Mouse (Mus musculus) hindbrain, embryonic 11.5 days (tissue): Measurements from ENCODE around the gene Rab11fip3. TPM values are rescaled to one million over a fixed set of nuclear protein-coding genes. Genes with fewer than 3 reads are reported as not detected.
"Not testable (repeated sequence)": the region's sequence is repeated elsewhere in the genome, so short reads cannot be mapped to it uniquely, and the experiment has no call there.

Experiments used
- ATAC-seq: fragments of 200-750 bp; cut with Nextera tagmentation; 2 replicates; pipeline ENCODE4 v1.8.0; 2017; ENCODE audit warnings: mild to moderate bottlenecking, moderate TSS enrichment, moderate library complexity; ENCODE audit not compliant: low FRiP score
- DNase-seq: peaks from one replicate; pipeline ENCODE4 v3.0.0-alpha.2; 2015; ENCODE audit warnings: low spot score
- H3K27ac ChIP-seq: fragments of 300-500 bp; sonication (generic); 2 replicates; pipeline ENCODE4 v1.5.1; 2014; ENCODE audit warnings: mild to moderate bottlenecking, low read depth, low read length
- H3K27me3 ChIP-seq: fragments of 300-500 bp; sonication (generic); 2 replicates; pipeline ENCODE4 v1.6.1; 2014; ENCODE audit warnings: mild to moderate bottlenecking, low read length, moderate library complexity, mixed read lengths; ENCODE audit not compliant: control insufficient read depth, insufficient read depth
- H3K36me3 ChIP-seq: fragments of 300-500 bp; sonication (generic); 2 replicates; pipeline ENCODE4 v1.6.1; 2014; ENCODE audit warnings: mild to moderate bottlenecking, low read length, moderate library complexity, mixed read lengths; ENCODE audit not compliant: control insufficient read depth, insufficient read depth
- H3K4me1 ChIP-seq: fragments of 300-500 bp; sonication (generic); replicated peaks from 2 replicates; pipeline ENCODE4 v1.6.1; 2014; ENCODE audit warnings: low read length, mixed read lengths; ENCODE audit not compliant: control insufficient read depth, insufficient read depth
- H3K4me2 ChIP-seq: fragments of 300-500 bp; sonication (generic); replicated peaks from 2 replicates; pipeline ENCODE4 v1.6.1; 2014; ENCODE audit warnings: mild to moderate bottlenecking, low read depth, low read length
- H3K4me3 ChIP-seq: fragments of 300-500 bp; sonication (generic); 2 replicates; pipeline ENCODE4 v1.5.1; 2014; ENCODE audit warnings: low read depth, low read length
- H3K9ac ChIP-seq: fragments of 300-500 bp; sonication (generic); 2 replicates; pipeline ENCODE4 v1.6.1; 2014; ENCODE audit warnings: low read depth, low read length
- H3K9me3 ChIP-seq: fragments of 300-500 bp; sonication (generic); 2 replicates; pipeline ENCODE4 v1.6.1; 2016; ENCODE audit warnings: low read length; ENCODE audit not compliant: control insufficient read depth
- WGBS: fragments of 180-500 bp; shearing (Covaris S2); extraction: QIAGEN DNeasy Blood & Tissue Kit; methylation state at CpG from one replicate; pipeline ENCODE4 v1.1.7; 2014; 5-methylcytosine and 5-hydroxymethylcytosine counted together
- polyA plus RNA-seq: library from polyadenylated mRNA; unstranded; fragments of >200 nt; fragmentation: Nextera tagmentation; extraction: Ambion mirVana; gene quantifications from 2 replicates; pipeline ENCODE4 v1.2.1, GENCODE M21; 2014

Rab11fip3 gene
- polyA plus RNA-seq, 1 experiment from 2014 or later: 20.4 TPM

DNA sequence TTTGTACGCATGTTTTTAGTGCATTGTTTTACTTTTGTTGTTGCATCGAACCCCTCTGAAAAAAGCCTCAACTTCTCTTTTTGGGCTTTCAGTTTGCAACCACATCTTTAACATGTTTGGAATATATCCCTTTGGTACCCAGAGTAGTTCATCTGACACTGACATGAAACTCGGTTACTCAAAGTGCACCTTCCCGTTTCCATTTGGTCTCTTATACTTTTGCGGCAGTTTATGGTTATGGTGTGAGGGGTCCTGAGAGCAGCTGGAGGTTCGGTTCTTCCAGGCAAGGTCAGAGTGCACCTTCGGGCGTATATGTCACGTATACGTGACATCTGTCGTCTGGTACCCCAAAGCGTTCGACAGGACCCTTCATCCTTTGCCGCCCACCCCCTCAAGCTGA is 43.4 kb upstream of the Rab11fip3 start:
- no peak for ATAC-seq
- DNase-seq: no peak
- Histone ChIP-seq H3K4me2 (peak overlapping the region; percentile 98), H3K4me3 (peak overlapping the region; percentile 79), H3K9ac (peak overlapping the region; percentile 75), H3K27me3 (peaks cover 42% of the 10 kb centered on the region), H3K9me3 (no peaks in the 10 kb centered on the region), H3K4me1 (peaks cover 5% of the 10 kb centered on the region), H3K27ac (no peak overlapping the region), H3K36me3 (no peaks in the 10 kb centered on the region)
- WGBS: 15% methylated on average over 14 of the region's 14 CpGs

DNA sequence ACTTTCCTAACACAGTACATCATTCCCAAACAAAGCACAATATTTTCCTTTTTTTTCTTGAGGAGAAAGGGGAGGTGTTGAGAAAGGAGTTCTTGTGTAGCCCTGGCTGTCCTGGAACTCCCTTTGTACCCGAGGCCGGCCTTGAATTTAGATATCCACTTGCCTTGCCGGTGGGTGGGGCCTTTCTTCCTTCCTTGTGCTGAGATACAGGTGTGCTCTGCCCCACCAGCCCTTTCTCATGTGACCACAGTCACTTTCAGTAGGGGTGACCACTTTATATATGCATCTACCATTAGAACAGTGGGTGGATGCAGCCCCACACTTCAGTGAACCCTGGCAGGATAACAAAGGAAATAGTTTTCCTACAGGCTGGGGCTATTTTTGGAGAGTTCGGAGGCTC is 42.4 kb upstream of the Rab11fip3 start:
- H3K4me1 ChIP-seq: peaks cover 5% of the 10 kb centered on the region
- 22% methylated on average over 4 of the region's 4 CpGs for WGBS

DNA sequence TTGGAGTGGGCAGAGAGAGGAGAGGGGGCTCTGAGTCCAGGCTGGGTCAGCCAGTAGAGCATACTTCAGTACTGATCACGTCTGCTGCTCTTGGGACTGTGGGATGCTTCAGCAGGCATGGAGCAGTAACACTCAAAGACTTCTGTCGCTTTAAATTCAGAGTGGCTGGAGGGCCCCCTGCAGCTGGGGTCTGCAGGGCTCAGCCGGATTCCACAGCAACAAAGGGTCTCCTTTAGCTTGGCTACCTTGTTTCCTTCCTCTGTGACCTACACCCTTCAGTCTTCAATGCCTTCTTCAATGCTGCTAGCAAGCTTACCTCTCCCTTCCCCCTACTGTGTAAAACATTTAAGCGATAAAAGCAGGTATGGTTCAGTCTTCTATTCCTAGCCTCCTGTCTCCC is 41.7 kb upstream of the Rab11fip3 start:
- H3K4me3 ChIP-seq: no peak overlapping the region
- 3% methylated on average over 4 of the region's 4 CpGs for WGBS
- no peaks in the 10 kb centered on the region for H3K36me3 ChIP-seq
- H3K9me3 ChIP-seq: no peaks in the 10 kb centered on the region
- no peak for DNase-seq
- H3K27me3 ChIP-seq: peaks cover 40% of the 10 kb centered on the region
- peaks cover 5% of the 10 kb centered on the region for H3K4me1 ChIP-seq
- no peak overlapping the region for H3K4me2 ChIP-seq
- no peak overlapping the region for H3K27ac ChIP-seq
- H3K9ac ChIP-seq: 0 out of 2 replicates have a peak overlapping the region, but pooled peaks have one; percentile 15
- ATAC-seq: no peak

More for the DNA sequence above, 42.4 kb upstream of the Rab11fip3 start:
- no peak overlapping the region for H3K4me2 ChIP-seq
- H3K27me3 ChIP-seq: peaks cover 40% of the 10 kb centered on the region
- no peaks in the 10 kb centered on the region for H3K36me3 ChIP-seq
- no peaks in the 10 kb centered on the region for H3K9me3 ChIP-seq
- H3K9ac ChIP-seq: no peak overlapping the region
- H3K4me3 ChIP-seq: no peak overlapping the region
- ATAC-seq (no peak), DNase-seq (no peak)
- no peak overlapping the region for H3K27ac ChIP-seq

DNA sequence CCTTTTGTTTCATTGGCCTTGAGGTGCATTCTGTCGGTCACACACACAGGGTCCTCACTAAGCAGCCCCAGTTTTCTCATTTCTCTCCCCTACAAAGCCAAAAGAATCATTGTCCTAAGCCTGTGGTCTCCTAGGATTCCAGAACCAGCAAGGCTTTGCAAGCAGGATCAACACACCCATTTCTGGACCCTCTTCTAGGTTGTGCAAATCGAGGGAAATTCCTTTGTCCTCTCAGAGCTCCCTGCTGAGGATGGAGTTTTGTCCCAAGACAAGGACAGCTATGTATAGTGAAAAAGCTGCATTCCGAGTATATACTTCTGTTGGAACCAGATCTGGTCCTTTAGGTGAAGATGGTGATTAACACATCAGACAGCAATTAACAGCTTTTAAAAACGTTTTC is 40.8 kb upstream of the Rab11fip3 start:
- no peak overlapping the region for H3K4me2 ChIP-seq
- H3K4me1 ChIP-seq: peaks cover 5% of the 10 kb centered on the region
- H3K27ac ChIP-seq: no peak overlapping the region
- peaks cover 36% of the 10 kb centered on the region for H3K27me3 ChIP-seq
- 21% methylated on average over 4 of the region's 4 CpGs for WGBS
- no peak overlapping the region for H3K9ac ChIP-seq
- ATAC-seq (no peak), DNase-seq (no peak)
- no peaks in the 10 kb centered on the region for H3K9me3 ChIP-seq
- no peak overlapping the region for H3K4me3 ChIP-seq
- no peaks in the 10 kb centered on the region for H3K36me3 ChIP-seq

DNA sequence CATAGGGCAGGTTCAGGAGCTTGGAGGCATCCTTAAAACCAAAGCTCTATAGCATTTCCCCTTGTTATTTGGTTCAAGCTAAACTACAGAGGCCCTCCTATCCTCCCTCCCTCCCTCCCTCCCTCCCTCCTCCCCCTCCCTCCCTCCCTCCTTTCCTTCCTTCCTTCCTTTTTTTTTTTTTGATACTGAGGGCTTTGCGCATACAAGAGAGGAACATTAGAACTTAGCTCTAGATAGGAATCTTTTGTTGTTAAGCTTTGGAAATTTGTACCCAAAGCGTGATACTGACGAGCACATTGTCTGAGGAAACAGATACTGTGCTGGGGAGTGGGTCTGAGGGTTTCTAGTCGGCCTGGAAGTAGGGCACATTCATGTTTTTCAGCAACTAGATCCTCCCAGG is 36.3 kb upstream of the Rab11fip3 start:
- H3K9me3 ChIP-seq: no peaks in the 10 kb centered on the region
- H3K4me3 ChIP-seq: no peak overlapping the region
- H3K4me1 ChIP-seq: no peaks in the 10 kb centered on the region
- ATAC-seq (no peak), DNase-seq (no peak)
- no peak overlapping the region for H3K4me2 ChIP-seq
- no peak overlapping the region for H3K9ac ChIP-seq
- 73% methylated on average over 3 of the region's 4 CpGs for WGBS
- no peaks in the 10 kb centered on the region for H3K36me3 ChIP-seq
- H3K27me3 ChIP-seq: peaks cover 1% of the 10 kb centered on the region
- H3K27ac ChIP-seq: no peak overlapping the region

DNA sequence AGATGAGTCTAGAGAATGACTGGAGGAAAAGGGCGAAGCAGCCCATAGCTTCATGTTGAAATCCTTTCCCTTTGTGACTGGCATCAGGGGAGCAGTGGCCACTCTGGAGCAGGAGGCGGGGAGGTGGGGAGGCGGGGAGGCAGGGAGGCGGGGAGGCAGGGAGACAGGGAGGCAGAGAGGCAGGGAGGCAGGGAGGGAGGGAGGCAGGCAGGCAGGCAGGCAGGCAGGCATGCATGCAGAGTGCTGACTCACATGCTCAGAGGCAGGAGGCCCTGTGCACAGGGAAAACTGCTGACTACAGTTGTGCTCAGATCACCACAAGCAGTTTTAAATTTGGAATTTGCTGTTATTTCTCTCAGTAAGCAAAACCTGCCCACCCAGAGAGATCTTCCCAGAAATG is 32.1 kb upstream of the Rab11fip3 start:
- no peak overlapping the region for H3K4me2 ChIP-seq
- no peaks in the 10 kb centered on the region for H3K4me1 ChIP-seq
- DNase-seq (no peak), ATAC-seq (no peak)
- 33% methylated on average over 2 of the region's 4 CpGs for WGBS
- no peaks in the 10 kb centered on the region for H3K36me3 ChIP-seq
- no peak overlapping the region for H3K4me3 ChIP-seq
- H3K27ac ChIP-seq: no peak overlapping the region
- no peak overlapping the region for H3K9ac ChIP-seq
- no peaks in the 10 kb centered on the region for H3K9me3 ChIP-seq
- H3K27me3 ChIP-seq: no peaks in the 10 kb centered on the region

DNA sequence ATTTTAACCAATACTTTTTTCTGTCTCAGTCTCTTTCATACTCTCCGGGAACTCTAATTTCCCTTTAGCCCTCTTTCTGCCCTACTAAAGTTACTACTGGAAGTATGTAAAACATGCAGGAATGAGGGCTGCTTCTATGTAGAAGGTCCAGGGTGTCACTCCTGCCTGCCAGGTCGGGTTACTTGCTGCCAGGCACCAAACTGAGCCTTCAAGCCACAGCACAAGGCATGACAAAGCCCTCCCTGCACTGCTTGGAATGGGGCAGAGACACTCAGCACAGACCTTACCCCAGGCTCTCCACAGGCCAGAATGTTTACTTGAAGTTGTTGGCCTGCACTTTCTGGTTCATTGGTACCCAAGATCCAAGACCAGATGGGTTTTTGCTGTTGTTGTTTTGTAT is 30.8 kb upstream of the Rab11fip3 start:
- no peak for DNase-seq
- no peaks in the 10 kb centered on the region for H3K9me3 ChIP-seq

DNA sequence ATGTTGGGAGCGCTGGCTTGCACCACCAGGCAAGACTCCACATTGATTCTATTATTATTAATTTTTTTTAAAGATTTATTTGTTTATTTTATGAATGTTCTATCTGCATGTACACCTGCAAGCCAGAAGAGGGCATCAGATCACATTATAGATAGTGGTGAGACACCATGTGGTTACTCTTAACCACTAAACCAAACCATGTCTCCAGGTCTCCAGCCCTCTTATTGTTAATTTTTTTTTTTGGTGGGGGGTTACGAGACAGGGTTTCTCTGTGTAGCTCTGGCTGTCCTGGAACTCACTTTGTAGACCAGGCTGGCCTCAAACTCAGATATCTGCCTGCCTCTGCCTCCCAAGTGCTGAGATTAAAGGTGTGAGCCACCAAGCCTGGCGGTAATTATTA is 30.0 kb upstream of the Rab11fip3 start:
- not testable (repeated sequence) for ATAC-seq, H3K36me3 ChIP-seq, H3K27me3 ChIP-seq, H3K4me1 ChIP-seq, H3K4me2 ChIP-seq, H3K27ac ChIP-seq, DNase-seq, H3K4me3 ChIP-seq, H3K9ac ChIP-seq, H3K9me3 ChIP-seq
- WGBS: 57% methylated on average over 3 of the region's 3 CpGs

More for the DNA sequence above, 30.8 kb upstream of the Rab11fip3 start:
- Histone ChIP-seq H3K36me3 (no peaks in the 10 kb centered on the region), H3K27ac (no peak overlapping the region), H3K27me3 (no peaks in the 10 kb centered on the region), H3K9ac (no peak overlapping the region), H3K4me3 (no peak overlapping the region), H3K4me2 (no peak overlapping the region), H3K4me1 (no peaks in the 10 kb centered on the region)
- no peak for ATAC-seq
- 43% methylated on average over 2 of the region's 2 CpGs for WGBS

DNA sequence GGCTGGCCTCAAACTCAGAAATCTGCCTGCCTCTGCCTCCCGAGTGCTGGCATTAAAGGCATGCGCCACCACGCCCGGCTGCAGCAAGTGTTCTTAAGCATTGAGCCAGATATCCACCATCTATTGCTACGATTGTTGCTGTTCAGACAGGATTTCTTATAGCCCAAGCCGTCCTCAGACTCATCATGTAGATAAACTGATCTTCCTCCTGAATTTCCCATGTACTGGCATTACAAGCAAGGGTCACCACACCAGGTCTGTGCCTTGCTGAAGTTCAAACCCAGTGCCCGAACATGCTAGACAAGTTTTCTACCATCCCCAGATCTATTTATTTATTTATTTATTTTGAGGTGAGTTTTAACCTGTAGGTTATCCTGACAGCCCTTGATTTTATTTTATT is 29.1 kb upstream of the Rab11fip3 start:
- no peak overlapping the region for H3K27ac ChIP-seq
- no peaks in the 10 kb centered on the region for H3K36me3 ChIP-seq
- no peaks in the 10 kb centered on the region for H3K4me1 ChIP-seq
- H3K9me3 ChIP-seq: no peaks in the 10 kb centered on the region
- 92% methylated on average over 7 of the region's 7 CpGs for WGBS
- DNase-seq (no peak), ATAC-seq (no peak)
- no peaks in the 10 kb centered on the region for H3K27me3 ChIP-seq
- H3K4me3 ChIP-seq: no peak overlapping the region
- H3K4me2 ChIP-seq: no peak overlapping the region
- no peak overlapping the region for H3K9ac ChIP-seq
